22 mouse cellular contexts compared by ENCODE assay signal in the genomic region with DNA sequence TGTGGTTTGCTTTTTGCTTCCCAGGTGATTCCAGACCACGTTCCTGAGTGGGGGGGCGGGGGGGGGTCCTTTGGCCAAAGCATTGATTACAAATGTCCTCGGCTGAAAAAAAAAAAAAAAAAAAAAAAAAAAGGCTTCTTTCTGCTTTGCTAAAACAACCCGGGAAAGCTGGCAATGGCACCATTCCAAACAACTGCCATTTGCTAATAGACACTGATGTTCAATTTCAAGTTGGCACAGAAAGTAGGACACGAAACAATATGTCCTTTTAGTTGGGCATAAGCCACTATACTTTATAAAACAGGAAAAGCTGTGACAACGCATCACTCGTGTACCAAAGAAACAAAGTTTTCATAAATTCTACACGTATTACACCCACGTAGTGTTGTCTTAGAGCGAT. TPM values are rescaled to one million over a fixed set of nuclear protein-coding genes. Genes with fewer than 3 reads are reported as not detected.
DNase-seq lines count a peak whose midpoint lies in the region; ATAC-seq and TF ChIP-seq lines count a peak whose summit lies in the region.
"Had no signal": no experiment of that assay in that cellular context is flagged by ENCODE, and none has a peak within 500 bp of the region (broad histone marks: within the 10 kb centered on the region; RNA-seq: fewer than 3 reads in every experiment).

No protein-coding gene starts in this region.

- H3K27me3 ChIP-seq in embryonic facial prominence, embryonic 14.5 days (replicated peaks; ENCODE audit: control insufficient read depth, insufficient read depth, low read length) = no peaks in the 10 kb centered on the region
- H3K27me3 ChIP-seq in embryonic facial prominence, embryonic 10.5 days (replicated peaks; ENCODE audit: low read depth, poor library complexity, severe bottlenecking) = no peaks in the 10 kb centered on the region
- H3K27me3 ChIP-seq: embryonic facial prominence, embryonic 13.5 days; heart, embryonic 13.5 days; limb, embryonic 13.5 days had no signal

- no peak overlapping the region for H3K9ac ChIP-seq in embryonic facial prominence, embryonic 14.5 days (ENCODE audit: low read depth, low read length)
- H3K9ac ChIP-seq: embryonic facial prominence, embryonic 13.5 days; heart, embryonic 13.5 days; limb, embryonic 13.5 days; liver, embryonic 14.5 days had no signal

- WGBS in embryonic facial prominence, embryonic 14.5 days = 74% methylated on average over 10 of the region's 10 CpGs
- 90% methylated on average over 10 of the region's 10 CpGs for WGBS in embryonic facial prominence, embryonic 10.5 days

- TF ChIP-seq CTCF in left cerebral cortex, adult 2 months (IDR thresholded peaks at IDR 0.05) = no peak

- ATAC-seq in embryonic facial prominence, embryonic 14.5 days (ENCODE audit: low read depth) = no peak
- ATAC-seq: intestine, postnatal 0 days had no signal

- DNase-seq in embryonic facial prominence, embryonic 14.5 days (ENCODE audit: low spot score) = peak; percentile 19
- no peak for DNase-seq in embryonic facial prominence, embryonic 10.5 days (ENCODE audit: low spot score)
- DNase-seq in left cerebral cortex, adult 2 months (ENCODE audit: extremely low spot score in 1 of 2, low spot score in 2 of 2) = no peak
- no peak for DNase-seq in left cerebral cortex, postnatal 36 days (ENCODE audit: low spot score in 2 of 2)
- DNase-seq in brain, adult 2 months (ENCODE audit: low read depth, low spot score) = peak; percentile 37
- DNase-seq in layer of hippocampus, adult 8-10 months (ENCODE audit: low spot score in 2 of 2) = peak; percentile 11 to 53
- DNase-seq in gastrocnemius, postnatal 4 days (ENCODE audit: low spot score in 2 of 2) = no peak
- no peak for DNase-seq in spleen, postnatal 10 days (ENCODE audit: low spot score in 2 of 2)
- DNase-seq: adrenal gland, adult 2 months; cerebellum, adult 11 months; cerebellum, postnatal 36 days; heart, adult 11 months; heart, postnatal 4 days; right cerebral cortex, postnatal 14 days; thymus, postnatal 36 days had no signal

- intact Hi-C loops in left cerebral cortex, adult 2 months (cut with DNase I) = no loop called here
- intact Hi-C loops in left cerebral cortex, postnatal 36 days (cut with DNase I) = loop anchor here (10.0 kb wide), 2 partner anchors 938 to 1328 kb away; no protein-coding TSS in a partner anchor

- no peaks in the 10 kb centered on the region for H3K9me3 ChIP-seq in embryonic facial prominence, embryonic 14.5 days (ENCODE audit: control insufficient read depth, low read length)
- H3K9me3 ChIP-seq in embryonic facial prominence, embryonic 10.5 days = no peaks in the 10 kb centered on the region
- H3K9me3 ChIP-seq: heart, embryonic 13.5 days; limb, embryonic 13.5 days had no signal

- H3K36me3 ChIP-seq in embryonic facial prominence, embryonic 14.5 days (ENCODE audit: control insufficient read depth, insufficient read depth, low read length) = no peaks in the 10 kb centered on the region
- H3K36me3 ChIP-seq in embryonic facial prominence, embryonic 10.5 days (replicated peaks) = no peaks in the 10 kb centered on the region
- H3K36me3 ChIP-seq: embryonic facial prominence, embryonic 13.5 days; heart, embryonic 13.5 days; limb, embryonic 13.5 days had no signal

- no peak overlapping the region for H3K4me3 ChIP-seq in embryonic facial prominence, embryonic 14.5 days (ENCODE audit: low read depth, low read length)
- no peak overlapping the region for H3K4me3 ChIP-seq in embryonic facial prominence, embryonic 10.5 days
- H3K4me3 ChIP-seq in left cerebral cortex, adult 2 months = peak overlapping the region; percentile 21
- H3K4me3 ChIP-seq: embryonic facial prominence, embryonic 13.5 days; heart, embryonic 13.5 days; limb, embryonic 13.5 days had no signal

- H3K27ac ChIP-seq in embryonic facial prominence, embryonic 14.5 days (replicated peaks; ENCODE audit: low read depth, low read length) = no peak overlapping the region
- no peak overlapping the region for H3K27ac ChIP-seq in embryonic facial prominence, embryonic 10.5 days (replicated peaks)
- H3K27ac ChIP-seq in left cerebral cortex, adult 2 months = no peak overlapping the region
- H3K27ac ChIP-seq: embryonic facial prominence, embryonic 13.5 days; heart, embryonic 13.5 days; limb, embryonic 13.5 days; liver, embryonic 14.5 days had no signal

- H3K4me1 ChIP-seq in embryonic facial prominence, embryonic 14.5 days (ENCODE audit: control insufficient read depth, insufficient read depth, low read length) = no peaks in the 10 kb centered on the region
- H3K4me1 ChIP-seq in embryonic facial prominence, embryonic 10.5 days = no peaks in the 10 kb centered on the region
- H3K4me1 ChIP-seq: embryonic facial prominence, embryonic 13.5 days; heart, embryonic 13.5 days had no signal

- H3K4me2 ChIP-seq in embryonic facial prominence, embryonic 14.5 days (ENCODE audit: low read depth, low read length) = no peak overlapping the region
- H3K4me2 ChIP-seq: embryonic facial prominence, embryonic 13.5 days; heart, embryonic 13.5 days; limb, embryonic 13.5 days had no signal

RNA-seq across cellular contexts. Expression of gene Plch1, which starts 36.6 kb away (rescaled TPM):
- polyA plus RNA-seq in embryonic facial prominence, embryonic 14.5 days (2014; fragmentation: Nextera tagmentation; extraction: Ambion mirVana) = 2.4 and 2.8 TPM in 2 replicates
- polyA plus RNA-seq in embryonic facial prominence, embryonic 10.5 days (2016; fragmentation: Nextera tagmentation; extraction: Ambion mirVana) = 10.5 and 19.0 TPM in 2 replicates
- 1 to 10 TPM; 6.2 to 8.4 TPM for total RNA-seq in left cerebral cortex, adult 2 months (2021)
- 1 to 10 TPM; 6.2 to 6.5 TPM for total RNA-seq in left cerebral cortex, postnatal 36 days (2021)
- 1 to 10 TPM; 5.5 to 8.3 (median 7.0) TPM for total RNA-seq in layer of hippocampus, adult 8-10 months (2022)
- total RNA-seq in gastrocnemius, postnatal 4 days (2021) = under 1 TPM; 0.31 to 0.61 TPM
- total RNA-seq: adrenal gland, adult 2 months; gastrocnemius, adult 18-20 months; megakaryocyte, adult 5-6 weeks had no signal
- polyA plus RNA-seq: adrenal gland, adult 2 months had no signal

Comparison
In these comparisons a context has a peak if more than half of its experiments do, and no peak if none do; other contexts are left out.
1. DNase-seq: peak in embryonic facial prominence, embryonic 14.5 days (single experiment), brain, adult 2 months (single experiment) and layer of hippocampus, adult 8-10 months (2 of 2); none in embryonic facial prominence, embryonic 10.5 days (single experiment), left cerebral cortex, adult 2 months (0 of 2), left cerebral cortex, postnatal 36 days (0 of 2), gastrocnemius, postnatal 4 days (0 of 2) and spleen, postnatal 10 days (0 of 2).
2. RNA of gene Plch1, which starts 36.6 kb away (total RNA-seq): 6.2 to 8.4 TPM in left cerebral cortex, adult 2 months, 5.5 to 8.3 TPM in layer of hippocampus, adult 8-10 months and 6.2 to 6.5 TPM in left cerebral cortex, postnatal 36 days; 0.31 to 0.61 TPM in gastrocnemius, postnatal 4 days; every median in the first group is over 4 times any median in the second.